Mouse (Mus musculus) mouse trophoblast stem cell (cell line): ENCODE data around the gene Spdef.

Experiments
- in situ Hi-C, 2 experiments: fragments of 300-500 bp; cut with MseI, MboI; formaldehyde crosslinking; loops; 2 replicates in 1 of 2; 3 replicates in 1 of 2; pipeline ENCODE4 v1.15.1; 2025

Spdef gene

GRCm38 (mm10) chr17:27678924-27679813, 49.6 kb downstream of the Spdef start:
- in situ Hi-C loops: no loop called here

- in situ Hi-C loops: no loop called here
These were observed 51.0 kb downstream of the Spdef start for GRCm38 (mm10) chr17:27677756-27678155.

- in situ Hi-C loops: no loop called here
These were observed 52.5 kb downstream of the Spdef start for GRCm38 (mm10) chr17:27676270-27676669.

- in situ Hi-C loops: no loop called here
These were observed 53.3 kb downstream of the Spdef start for GRCm38 (mm10) chr17:27675453-27675852.

- in situ Hi-C loops: no loop called here
These were observed 54.8 kb downstream of the Spdef start for GRCm38 (mm10) chr17:27673945-27674344.

GRCm38 (mm10) chr17:27671720-27672119, 57.0 kb downstream of the Spdef start:
- in situ Hi-C loops: no loop called here
